Mouse (Mus musculus) hindbrain, postnatal 0 days (tissue): Measurements from ENCODE around the gene Kat2b. TPM values are rescaled to one million over a fixed set of nuclear protein-coding genes. Genes with fewer than 3 reads are reported as not detected.

Experiments used
- ATAC-seq: fragments of 200-750 bp; cut with Nextera tagmentation; 2 replicates; pipeline ENCODE4 v1.8.0; 2017; ENCODE audit warnings: mild to moderate bottlenecking, moderate TSS enrichment, moderate library complexity
- DNase-seq: peaks from one replicate; pipeline ENCODE4 v3.0.0-alpha.2; 2015; ENCODE audit warnings: low spot score
- H3K27ac ChIP-seq: fragments of 300-500 bp; sonication (generic); 2 replicates; pipeline ENCODE4 v1.5.1; 2014; ENCODE audit warnings: mild to moderate bottlenecking
- H3K27me3 ChIP-seq: fragments of 300-500 bp; sonication (generic); 2 replicates; pipeline ENCODE4 v1.6.1; 2014; ENCODE audit warnings: low read length, mixed read lengths; ENCODE audit not compliant: insufficient read depth
- H3K36me3 ChIP-seq: fragments of 300-500 bp; sonication (generic); 2 replicates; pipeline ENCODE4 v1.6.1; 2014; ENCODE audit warnings: low read length, mixed read lengths; ENCODE audit not compliant: insufficient read depth
- H3K4me1 ChIP-seq: fragments of 300-500 bp; sonication (generic); 2 replicates; pipeline ENCODE4 v1.6.1; 2014; ENCODE audit warnings: antibody characterized with exemption, low read length, mixed read lengths; ENCODE audit not compliant: insufficient read depth
- H3K4me2 ChIP-seq: fragments of 300-500 bp; sonication (generic); 2 replicates; pipeline ENCODE4 v1.6.1; 2014; ENCODE audit warnings: low read depth, mild to moderate bottlenecking, low read length, moderate library complexity, mixed read lengths
- H3K4me3 ChIP-seq: fragments of 300-500 bp; sonication (generic); 2 replicates; pipeline ENCODE4 v1.5.1; 2014; ENCODE audit warnings: low read length
- H3K9ac ChIP-seq: fragments of 300-500 bp; sonication (generic); replicated peaks from 2 replicates; pipeline ENCODE4 v1.6.1; 2014; ENCODE audit warnings: mild to moderate bottlenecking, low read length, moderate library complexity, mixed read lengths
- H3K9me3 ChIP-seq: fragments of 300-500 bp; sonication (generic); 2 replicates; pipeline ENCODE4 v1.6.1; 2016; ENCODE audit warnings: low read length, mixed read lengths
- CTCF ChIP-seq: IDR thresholded peaks from 2 replicates; pipeline ENCODE4 v1.5.1; 2016; ENCODE audit warnings: antibody characterized with exemption, control low read depth, low read depth
- WGBS: fragments of 180-500 bp; shearing (Covaris S2); extraction: QIAGEN DNeasy Blood & Tissue Kit; methylation state at CpG from one replicate; pipeline ENCODE4 v1.1.7; 2014; 5-methylcytosine and 5-hydroxymethylcytosine counted together
- polyA plus RNA-seq: library from polyadenylated mRNA; unstranded; fragments of >200 nt; fragmentation: Nextera tagmentation; extraction: Ambion mirVana; gene quantifications from 2 replicates; pipeline ENCODE4 v1.2.1, GENCODE M21; 2015
- total RNA-seq: library from RNA; depleted of rRNA; stranded (reverse); fragments of >200 nt; gene quantifications from 2 replicates; pipeline ENCODE4 v1.2.3, GENCODE M21; 2014

Gene Kat2b
- total and polyA plus RNA-seq, 2 experiments from 2014 or later, result 4.6 to 17.5 TPM

- H3K9me3 ChIP-seq, result no peaks in the 10 kb centered on the region
- 0 out of 2 replicates have a peak, but pooled peaks cover 4% of the 10 kb centered on the region for H3K4me1 ChIP-seq
- H3K27ac ChIP-seq, result no peak overlapping the region
- TF ChIP-seq CTCF, result no peak
- no peak overlapping the region for H3K4me3 ChIP-seq
- H3K4me2 ChIP-seq, result no peak overlapping the region
- no peaks in the 10 kb centered on the region for H3K27me3 ChIP-seq
- DNase-seq, result no peak
- H3K9ac ChIP-seq, result no peak overlapping the region
- 82% methylated on average over 6 of the region's 6 CpGs for WGBS
- H3K36me3 ChIP-seq, result no peaks in the 10 kb centered on the region
- ATAC-seq, result no peak
Measured at GRCm38 (mm10) chr17:53578249-53578648, 11.6 kb downstream of the Kat2b start.

GRCm38 (mm10) chr17:53578776-53579175, 12.1 kb downstream of the Kat2b start:
- no peak overlapping the region for H3K9ac ChIP-seq
- no peak for TF ChIP-seq CTCF
- no peak overlapping the region for H3K4me2 ChIP-seq
- no peaks in the 10 kb centered on the region for H3K36me3 ChIP-seq
- no peak overlapping the region for H3K4me3 ChIP-seq
- DNase-seq, result no peak
- 59% methylated on average over 9 of the region's 9 CpGs for WGBS
- ATAC-seq, result peak; percentile 45
- H3K4me1 ChIP-seq, result 0 out of 2 replicates have a peak, but pooled peaks cover 4% of the 10 kb centered on the region
- no peak overlapping the region for H3K27ac ChIP-seq
- no peaks in the 10 kb centered on the region for H3K27me3 ChIP-seq
- no peaks in the 10 kb centered on the region for H3K9me3 ChIP-seq

GRCm38 (mm10) chr17:53579612-53580011, 13.0 kb downstream of the Kat2b start:
- Histone ChIP-seq H3K4me3 (no peak overlapping the region), H3K9ac (no peak overlapping the region), H3K4me2 (no peak overlapping the region), H3K27ac (no peak overlapping the region), H3K4me1 (0 out of 2 replicates have a peak, but pooled peaks cover 4% of the 10 kb centered on the region), H3K9me3 (no peaks in the 10 kb centered on the region), H3K27me3 (no peaks in the 10 kb centered on the region), H3K36me3 (no peaks in the 10 kb centered on the region)
- WGBS, result 55% methylated on average over 4 of the region's 4 CpGs
- ATAC-seq (no peak), DNase-seq (no peak)
- TF ChIP-seq CTCF, result no peak

- no peak for DNase-seq
- no peak overlapping the region for H3K4me3 ChIP-seq
- no peak for ATAC-seq
- 63% methylated on average over 3 of the region's 3 CpGs for WGBS
- 0 out of 2 replicates have a peak, but pooled peaks cover 4% of the 10 kb centered on the region for H3K4me1 ChIP-seq
- H3K36me3 ChIP-seq, result no peaks in the 10 kb centered on the region
- no peak overlapping the region for H3K27ac ChIP-seq
- no peak overlapping the region for H3K9ac ChIP-seq
- H3K4me2 ChIP-seq, result no peak overlapping the region
- no peak for TF ChIP-seq CTCF
- no peaks in the 10 kb centered on the region for H3K9me3 ChIP-seq
- no peaks in the 10 kb centered on the region for H3K27me3 ChIP-seq
Measured at GRCm38 (mm10) chr17:53580237-53580636, 13.6 kb downstream of the Kat2b start.

GRCm38 (mm10) chr17:53582026-53582585, 15.4 kb downstream of the Kat2b start:
- Histone ChIP-seq H3K4me1 (peaks cover 11% of the 10 kb centered on the region), H3K9me3 (no peaks in the 10 kb centered on the region), H3K27me3 (no peaks in the 10 kb centered on the region), H3K4me3 (no peak overlapping the region), H3K4me2 (no peak overlapping the region), H3K27ac (no peak overlapping the region), H3K36me3 (no peaks in the 10 kb centered on the region), H3K9ac (no peak overlapping the region)
- DNase-seq (no peak), ATAC-seq (no peak)
- WGBS, result 68% methylated on average over 4 of the region's 4 CpGs
- no peak for TF ChIP-seq CTCF

GRCm38 (mm10) chr17:53582805-53583204, 16.1 kb downstream of the Kat2b start:
- Histone ChIP-seq H3K9me3 (no peaks in the 10 kb centered on the region), H3K9ac (no peak overlapping the region), H3K27ac (no peak overlapping the region), H3K27me3 (no peaks in the 10 kb centered on the region), H3K4me2 (no peak overlapping the region), H3K4me3 (no peak overlapping the region), H3K4me1 (peaks cover 15% of the 10 kb centered on the region), H3K36me3 (no peaks in the 10 kb centered on the region)
- DNase-seq, result no peak
- no peak for TF ChIP-seq CTCF
- WGBS, result 82% methylated on average over 7 of the region's 7 CpGs
- ATAC-seq, result no peak

- Histone ChIP-seq H3K27me3 (no peaks in the 10 kb centered on the region), H3K27ac (no peak overlapping the region), H3K4me3 (no peak overlapping the region), H3K9ac (no peak overlapping the region), H3K4me2 (no peak overlapping the region), H3K36me3 (no peaks in the 10 kb centered on the region), H3K9me3 (no peaks in the 10 kb centered on the region), H3K4me1 (peaks cover 15% of the 10 kb centered on the region)
- DNase-seq (no peak), ATAC-seq (no peak)
- TF ChIP-seq CTCF, result no peak
- WGBS, result 83% methylated on average over 11 of the region's 11 CpGs
Measured at GRCm38 (mm10) chr17:53583846-53584579, 17.4 kb downstream of the Kat2b start.
